Mouse (Mus musculus): ENCODE results near the gene Mex3a. TPM values are rescaled to one million over a fixed set of nuclear protein-coding genes. Genes with fewer than 3 reads are reported as not detected.

Mex3a gene
- polyA plus RNA-seq, 1 experiment from 2014 or later = 11.2 TPM

- Histone ChIP-seq H3K4me1 (replicated peaks) (0 out of 2 replicates have a peak, but pooled peaks cover 7% of the 10 kb centered on the region), H3K9ac (no peak overlapping the region), H3K27me3 (replicated peaks) (no peaks in the 10 kb centered on the region), H3K4me3 (replicated peaks) (no peak overlapping the region), H3K27ac (no peak overlapping the region), H3K9me3 (no peaks in the 10 kb centered on the region), H3K4me2 (replicated peaks) (no peak overlapping the region), H3K36me3 (peaks cover 9% of the 10 kb centered on the region)
- WGBS = 87% methylated on average over 2 of the region's 2 CpGs
- no peak for ATAC-seq
Observed at GRCm38 (mm10) chr3:88520078-88520477, 12.1 kb upstream of the Mex3a start.

GRCm38 (mm10) chr3:88521156-88521555 lies 11.0 kb upstream of the Mex3a start:
- Histone ChIP-seq H3K9ac (no peak overlapping the region), H3K27ac (no peak overlapping the region), H3K36me3 (peaks cover 12% of the 10 kb centered on the region), H3K4me2 (replicated peaks) (no peak overlapping the region), H3K4me1 (replicated peaks) (0 out of 2 replicates have a peak, but pooled peaks cover 3% of the 10 kb centered on the region), H3K4me3 (replicated peaks) (no peak overlapping the region), H3K9me3 (no peaks in the 10 kb centered on the region), H3K27me3 (replicated peaks) (no peaks in the 10 kb centered on the region)
- no peak for ATAC-seq
- WGBS = 92% methylated on average over 6 of the region's 6 CpGs

GRCm38 (mm10) chr3:88521803-88522331 lies 10.3 kb upstream of the Mex3a start:
- Histone ChIP-seq H3K9ac (no peak overlapping the region), H3K9me3 (no peaks in the 10 kb centered on the region), H3K4me1 (replicated peaks) (no peaks in the 10 kb centered on the region), H3K4me3 (replicated peaks) (no peak overlapping the region), H3K36me3 (peaks cover 12% of the 10 kb centered on the region), H3K4me2 (replicated peaks) (no peak overlapping the region), H3K27ac (no peak overlapping the region), H3K27me3 (replicated peaks) (no peaks in the 10 kb centered on the region)
- 31% methylated on average over 9 of the region's 9 CpGs for WGBS
- peak; percentile 34; the same call in 1 of the 2 replicates for ATAC-seq

- Histone ChIP-seq H3K4me2 (replicated peaks) (no peak overlapping the region), H3K4me3 (replicated peaks) (no peak overlapping the region), H3K36me3 (peaks cover 12% of the 10 kb centered on the region), H3K9me3 (no peaks in the 10 kb centered on the region), H3K27me3 (replicated peaks) (no peaks in the 10 kb centered on the region), H3K4me1 (replicated peaks) (peaks cover 8% of the 10 kb centered on the region), H3K27ac (no peak overlapping the region), H3K9ac (no peak overlapping the region)
- no peak for ATAC-seq
- WGBS = 80% methylated on average over 8 of the region's 8 CpGs
Observed at GRCm38 (mm10) chr3:88523027-88523426, 9.2 kb upstream of the Mex3a start.

- ATAC-seq = no peak
- Histone ChIP-seq H3K9me3 (no peaks in the 10 kb centered on the region), H3K27ac (no peak overlapping the region), H3K36me3 (peaks cover 12% of the 10 kb centered on the region), H3K9ac (no peak overlapping the region), H3K4me3 (replicated peaks) (no peak overlapping the region), H3K4me2 (replicated peaks) (no peak overlapping the region), H3K4me1 (replicated peaks) (peaks cover 21% of the 10 kb centered on the region), H3K27me3 (replicated peaks) (no peaks in the 10 kb centered on the region)
- 87% methylated on average over 5 of the region's 5 CpGs for WGBS
Observed at GRCm38 (mm10) chr3:88525021-88525420, 7.2 kb upstream of the Mex3a start.

- Histone ChIP-seq H3K4me1 (replicated peaks) (peaks cover 28% of the 10 kb centered on the region), H3K27ac (no peak overlapping the region), H3K27me3 (replicated peaks) (no peaks in the 10 kb centered on the region), H3K9me3 (no peaks in the 10 kb centered on the region), H3K9ac (no peak overlapping the region), H3K4me3 (replicated peaks) (no peak overlapping the region), H3K36me3 (peaks cover 12% of the 10 kb centered on the region), H3K4me2 (replicated peaks) (peak overlapping the region; percentile 31; the same call in 1 of the 2 replicates)
- peak; percentile 75 for ATAC-seq
- 32% methylated on average over 17 of the region's 17 CpGs for WGBS
Observed at GRCm38 (mm10) chr3:88526157-88527131, 5.8 kb upstream of the Mex3a start.

GRCm38 (mm10) chr3:88527565-88527964 lies 4.6 kb upstream of the Mex3a start:
- H3K4me1 ChIP-seq (replicated peaks) = peaks cover 28% of the 10 kb centered on the region
- no peaks in the 10 kb centered on the region for H3K9me3 ChIP-seq
- no peak overlapping the region; the same call in 1 of the 2 replicates for H3K4me2 ChIP-seq (replicated peaks)
- peak overlapping the region; percentile 33 for H3K9ac ChIP-seq
- no peak overlapping the region for H3K27ac ChIP-seq
- WGBS = 44% methylated on average over 8 of the region's 8 CpGs
- ATAC-seq = no peak
- H3K36me3 ChIP-seq = peaks cover 12% of the 10 kb centered on the region
- no peaks in the 10 kb centered on the region for H3K27me3 ChIP-seq (replicated peaks)
- H3K4me3 ChIP-seq (replicated peaks) = no peak overlapping the region

GRCm38 (mm10) chr3:88528646-88529045 lies 3.5 kb upstream of the Mex3a start:
- peaks cover 33% of the 10 kb centered on the region for H3K4me1 ChIP-seq (replicated peaks)

GRCm38 (mm10) chr3:88529204-88530000 lies 2.8 kb upstream of the Mex3a start:
- ATAC-seq = no peak
- Histone ChIP-seq H3K9ac (peak overlapping the region; percentile 93), H3K9me3 (no peaks in the 10 kb centered on the region), H3K4me1 (replicated peaks) (peaks cover 40% of the 10 kb centered on the region), H3K4me3 (replicated peaks) (peak overlapping the region; percentile 56), H3K27me3 (replicated peaks) (no peaks in the 10 kb centered on the region), H3K4me2 (replicated peaks) (peak overlapping the region; percentile 82), H3K36me3 (peaks cover 8% of the 10 kb centered on the region; the same call in 1 of the 2 replicates), H3K27ac (0 out of 2 replicates have a peak overlapping the region, but pooled peaks have one; percentile 13)
- 43% methylated on average over 7 of the region's 7 CpGs for WGBS

More at GRCm38 (mm10) chr3:88528646-88529045, 3.5 kb upstream of the Mex3a start:
- no peak for ATAC-seq
- Histone ChIP-seq H3K36me3 (peaks cover 12% of the 10 kb centered on the region), H3K9me3 (no peaks in the 10 kb centered on the region), H3K27me3 (replicated peaks) (no peaks in the 10 kb centered on the region), H3K27ac (no peak overlapping the region), H3K4me2 (replicated peaks) (0 out of 2 replicates have a peak overlapping the region, but pooled peaks have one; percentile 82), H3K4me3 (replicated peaks) (no peak overlapping the region), H3K9ac (no peak overlapping the region)
- 79% methylated on average over 11 of the region's 11 CpGs for WGBS

GRCm38 (mm10) chr3:88530082-88530864 lies 1.9 kb upstream of the Mex3a start:
- peak overlapping the region; percentile 82 for H3K4me2 ChIP-seq (replicated peaks)
- H3K27me3 ChIP-seq (replicated peaks) = no peaks in the 10 kb centered on the region
- 21% methylated on average over 11 of the region's 11 CpGs for WGBS
- H3K4me1 ChIP-seq (replicated peaks) = peaks cover 49% of the 10 kb centered on the region
- no peak for ATAC-seq
- peak overlapping the region; percentile 87 for H3K27ac ChIP-seq
- H3K9ac ChIP-seq = peak overlapping the region; percentile 93
- H3K4me3 ChIP-seq (replicated peaks) = peak overlapping the region; percentile 56
- no peaks in the 10 kb centered on the region for H3K9me3 ChIP-seq
- H3K36me3 ChIP-seq = peaks cover 1% of the 10 kb centered on the region; the same call in 1 of the 2 replicates
